In genomic region chr7:84386472-84386871, GRCm38 (mm10) we compare ENCODE assay signal across 27 mouse cellular contexts. TPM values are rescaled to one million over a fixed set of nuclear protein-coding genes. Genes with fewer than 3 reads are reported as not detected.
DNase-seq lines count a peak whose midpoint lies in the region; ATAC-seq and TF ChIP-seq lines count a peak whose summit lies in the region.
"Had no signal": no experiment of that assay in that cellular context is flagged by ENCODE, and none has a peak within 500 bp of the region (broad histone marks: within the 10 kb centered on the region; RNA-seq: fewer than 3 reads in every experiment).

No protein-coding gene starts in this region.

- WGBS in forebrain, embryonic 11.5 days: 89% methylated on average over 1 of the region's 1 CpGs
- 46% methylated on average over 1 of the region's 1 CpGs for WGBS in forebrain, postnatal 0 days
- WGBS in midbrain, embryonic 11.5 days: 84% methylated on average over 1 of the region's 1 CpGs
- WGBS in midbrain, embryonic 14.5 days: 96% methylated on average over 1 of the region's 1 CpGs
- 13% methylated on average over 1 of the region's 1 CpGs for WGBS in macrophage (ENCODE audit: missing documents)

- peak; percentile 17 for DNase-seq in forebrain, embryonic 11.5 days (ENCODE audit: low spot score)
- DNase-seq in forebrain, postnatal 0 days: no peak
- peak; percentile 0 for DNase-seq in midbrain, embryonic 11.5 days (ENCODE audit: low spot score, missing footprints)
- DNase-seq in midbrain, embryonic 14.5 days: no peak
- no peak for DNase-seq in cerebellum, adult 11-12 months
- DNase-seq in kidney, postnatal 14 days: no peak
- DNase-seq: adrenal gland, adult 2 months; cerebellum, adult 2 months; gastrocnemius, adult 2 months; kidney, adult 8-10 months; kidney, postnatal 10 days; liver, embryonic 13.5 days; lung, adult 2 months; lung, postnatal 14 days; right cerebral cortex, adult 18-20 months; right cerebral cortex, postnatal 4 days; thymus, postnatal 4 days had no signal

- no peak overlapping the region for H3K9ac ChIP-seq in forebrain, embryonic 11.5 days (ENCODE audit: low read length)
- no peak overlapping the region for H3K9ac ChIP-seq in forebrain, postnatal 0 days
- no peak overlapping the region for H3K9ac ChIP-seq in midbrain, embryonic 11.5 days (ENCODE audit: low read length)
- no peak overlapping the region for H3K9ac ChIP-seq in midbrain, embryonic 14.5 days (replicated peaks; ENCODE audit: low read length)
- H3K9ac ChIP-seq: embryonic facial prominence, embryonic 15.5 days; intestine, embryonic 15.5 days; liver, embryonic 13.5 days; neural tube, embryonic 15.5 days had no signal

- no peak overlapping the region for H3K4me3 ChIP-seq in forebrain, embryonic 11.5 days (ENCODE audit: low read depth, low read length)
- no peak overlapping the region for H3K4me3 ChIP-seq in forebrain, postnatal 0 days (ENCODE audit: low read depth, low read length)
- no peak overlapping the region for H3K4me3 ChIP-seq in midbrain, embryonic 11.5 days (ENCODE audit: low read depth, low read length)
- no peak overlapping the region for H3K4me3 ChIP-seq in midbrain, embryonic 14.5 days (replicated peaks; ENCODE audit: low read depth, low read length)
- no peak overlapping the region for H3K4me3 ChIP-seq in macrophage (ENCODE audit: inconsistent target)
- H3K4me3 ChIP-seq: embryonic facial prominence, embryonic 15.5 days; gastrocnemius, adult 2 months; intestine, embryonic 15.5 days; left cerebral cortex, adult 2 months; liver, embryonic 13.5 days; neural tube, embryonic 15.5 days had no signal

- ATAC-seq in forebrain, embryonic 11.5 days (replicated peaks; ENCODE audit: low FRiP score): no peak
- no peak for ATAC-seq in forebrain, postnatal 0 days
- no peak for ATAC-seq in midbrain, embryonic 11.5 days (ENCODE audit: low FRiP score)
- ATAC-seq in midbrain, embryonic 14.5 days (ENCODE audit: low FRiP score, low TSS enrichment): no peak
- ATAC-seq in erythroblast, adult 5-6 weeks (replicated peaks; ENCODE audit: low FRiP score, poor library complexity, severe bottlenecking): no peak
- ATAC-seq: forebrain, embryonic 16.5 days; intestine, embryonic 15.5 days; Patski had no signal

- H3K27me3 ChIP-seq in forebrain, embryonic 11.5 days (ENCODE audit: control insufficient read depth, insufficient read depth, low read length): no peaks in the 10 kb centered on the region
- no peaks in the 10 kb centered on the region for H3K27me3 ChIP-seq in forebrain, postnatal 0 days (ENCODE audit: insufficient read depth, low read length)
- H3K27me3 ChIP-seq in midbrain, embryonic 11.5 days (ENCODE audit: control insufficient read depth, insufficient read depth, low read length): no peaks in the 10 kb centered on the region
- no peaks in the 10 kb centered on the region for H3K27me3 ChIP-seq in midbrain, embryonic 14.5 days (ENCODE audit: control insufficient read depth, insufficient read depth, low read length)
- H3K27me3 ChIP-seq: embryonic facial prominence, embryonic 15.5 days; intestine, embryonic 15.5 days; liver, embryonic 13.5 days; neural tube, embryonic 15.5 days; Patski had no signal

- H3K27ac ChIP-seq in forebrain, embryonic 11.5 days (ENCODE audit: low read depth, low read length): no peak overlapping the region
- no peak overlapping the region for H3K27ac ChIP-seq in forebrain, postnatal 0 days (ENCODE audit: low read depth, low read length)
- H3K27ac ChIP-seq in midbrain, embryonic 11.5 days (ENCODE audit: low read depth, low read length): no peak overlapping the region
- no peak overlapping the region for H3K27ac ChIP-seq in midbrain, embryonic 14.5 days (replicated peaks; ENCODE audit: low read depth, low read length)
- H3K27ac ChIP-seq in macrophage: peak overlapping the region; percentile 51
- H3K27ac ChIP-seq: embryonic facial prominence, embryonic 15.5 days; gastrocnemius, adult 2 months; intestine, embryonic 15.5 days; left cerebral cortex, adult 2 months; liver, embryonic 13.5 days; neural tube, embryonic 15.5 days had no signal

- no peaks in the 10 kb centered on the region for H3K36me3 ChIP-seq in forebrain, embryonic 11.5 days (ENCODE audit: control insufficient read depth, insufficient read depth, low read length)
- H3K36me3 ChIP-seq in forebrain, postnatal 0 days (ENCODE audit: insufficient read depth): no peaks in the 10 kb centered on the region
- H3K36me3 ChIP-seq in midbrain, embryonic 11.5 days (ENCODE audit: control insufficient read depth, insufficient read depth, low read length): no peaks in the 10 kb centered on the region
- H3K36me3 ChIP-seq in midbrain, embryonic 14.5 days (ENCODE audit: control insufficient read depth, insufficient read depth, low read length): no peaks in the 10 kb centered on the region
- no peaks in the 10 kb centered on the region for H3K36me3 ChIP-seq in macrophage (ENCODE audit: inconsistent target)
- H3K36me3 ChIP-seq: embryonic facial prominence, embryonic 15.5 days; G1E; intestine, embryonic 15.5 days; liver, embryonic 13.5 days; neural tube, embryonic 15.5 days had no signal

- no peak for TF ChIP-seq CTCF in forebrain, postnatal 0 days (IDR thresholded peaks at IDR 0.05; ENCODE audit: low read depth)

- no peaks in the 10 kb centered on the region for H3K79me2 ChIP-seq in macrophage (ENCODE audit: inconsistent target)

- no peak overlapping the region for H3K4me2 ChIP-seq in forebrain, embryonic 11.5 days (ENCODE audit: low read depth, low read length, severe bottlenecking)
- no peak overlapping the region for H3K4me2 ChIP-seq in forebrain, postnatal 0 days (ENCODE audit: low read depth)
- no peak overlapping the region for H3K4me2 ChIP-seq in midbrain, embryonic 11.5 days
- no peak overlapping the region for H3K4me2 ChIP-seq in midbrain, embryonic 14.5 days (ENCODE audit: low read length)
- H3K4me2 ChIP-seq: embryonic facial prominence, embryonic 15.5 days; heart, embryonic 11.5 days; intestine, embryonic 15.5 days; liver, embryonic 13.5 days; neural tube, embryonic 15.5 days had no signal

- H3K9me3 ChIP-seq in forebrain, embryonic 11.5 days (ENCODE audit: control insufficient read depth, low read length): no peaks in the 10 kb centered on the region
- H3K9me3 ChIP-seq in forebrain, postnatal 0 days (ENCODE audit: low read length): no peaks in the 10 kb centered on the region
- H3K9me3 ChIP-seq in midbrain, embryonic 11.5 days (ENCODE audit: control insufficient read depth, low read length): no peaks in the 10 kb centered on the region
- no peaks in the 10 kb centered on the region for H3K9me3 ChIP-seq in midbrain, embryonic 14.5 days (ENCODE audit: control insufficient read depth, low read length)
- H3K9me3 ChIP-seq: embryonic facial prominence, embryonic 15.5 days; G1E; intestine, embryonic 15.5 days; liver, embryonic 13.5 days; neural tube, embryonic 15.5 days had no signal

- H3K4me1 ChIP-seq in forebrain, embryonic 11.5 days (replicated peaks; ENCODE audit: control insufficient read depth, insufficient read depth, low read length): no peaks in the 10 kb centered on the region
- H3K4me1 ChIP-seq in forebrain, postnatal 0 days (ENCODE audit: insufficient read depth): no peaks in the 10 kb centered on the region
- H3K4me1 ChIP-seq in midbrain, embryonic 11.5 days (ENCODE audit: control insufficient read depth, insufficient read depth, low read length): no peaks in the 10 kb centered on the region
- H3K4me1 ChIP-seq in midbrain, embryonic 14.5 days (ENCODE audit: control insufficient read depth, insufficient read depth, low read length): no peaks in the 10 kb centered on the region
- H3K4me1 ChIP-seq: embryonic facial prominence, embryonic 15.5 days; intestine, embryonic 15.5 days; liver, embryonic 13.5 days; neural tube, embryonic 15.5 days had no signal

RNA-seq across cellular contexts. Expression of gene Arnt2, which starts 23.5 kb away (rescaled TPM):
- polyA plus RNA-seq in forebrain, embryonic 11.5 days (2014; fragmentation: Nextera tagmentation; extraction: Ambion mirVana): 40.9 and 43.0 TPM in 2 replicates
- 113 and 138 TPM in 2 replicates for total RNA-seq in forebrain, postnatal 0 days (2014; rRNA removed)
- 50.3 and 61.9 TPM in 2 replicates for polyA plus RNA-seq in forebrain, postnatal 0 days (2015; fragmentation: Nextera tagmentation; extraction: Ambion mirVana)
- polyA plus RNA-seq in midbrain, embryonic 11.5 days (2014; fragmentation: Nextera tagmentation; extraction: Ambion mirVana): 34.9 and 36.4 TPM in 2 replicates
- 75.7 and 82.1 TPM in 2 replicates for polyA plus RNA-seq in midbrain, embryonic 14.5 days (2014; fragmentation: Nextera tagmentation; extraction: Ambion mirVana)
- total RNA-seq in macrophage (2018; cell fraction: chromatin; rRNA removed): under 1 TPM in 18 of 26 experiments, not detected in 8; 0.10 to 0.92 (median 0.25) TPM
- under 1 TPM; under 0.01 to 0.26 (median 0.07) TPM for total RNA-seq in macrophage (2018; cell fraction: cytosol; rRNA removed)
- total RNA-seq in macrophage (2018; cell fraction: nucleus; rRNA removed): 1 to 10 TPM in 1 of 26 experiments, under 1 TPM in 19, not detected in 6; 0.05 to 1.2 (median 0.41) TPM
- polyA plus RNA-seq in macrophage (2018): 0.07 to 0.16 TPM (median 0.12 TPM) in 3 replicates
- not detected in 2 replicates for total RNA-seq in erythroblast, adult 5-6 weeks (2015; ENCODE audit: low replicate concordance)
- total RNA-seq in erythroblast, adult 5-6 weeks (2017; ENCODE audit: low replicate concordance): not detected in 2 replicates
- polyA plus RNA-seq: G1E had no signal

Comparison
In these comparisons a context has a peak if more than half of its experiments do, and no peak if none do; other contexts are left out.
1. DNase-seq: peak in forebrain, embryonic 11.5 days (single experiment) and midbrain, embryonic 11.5 days (single experiment); none in forebrain, postnatal 0 days (single experiment), midbrain, embryonic 14.5 days (single experiment), cerebellum, adult 11-12 months (single experiment) and kidney, postnatal 14 days (single experiment).
2. RNA of gene Arnt2, which starts 23.5 kb away (polyA plus RNA-seq): 75.7 to 82.1 TPM in midbrain, embryonic 14.5 days, 50.3 to 61.9 TPM in forebrain, postnatal 0 days, 40.9 to 43.0 TPM in forebrain, embryonic 11.5 days and 34.9 to 36.4 TPM in midbrain, embryonic 11.5 days; 0.07 to 0.16 TPM in macrophage; every median in the first group is over 10 times any median in the second.